Mouse (Mus musculus) limb, embryonic 14.5 days (tissue): ENCODE measurements around the gene Pde8a. TPM values are rescaled to one million over a fixed set of nuclear protein-coding genes. Genes with fewer than 3 reads are reported as not detected.

Experiments used
- ATAC-seq: fragments of 200-750 bp; cut with Nextera tagmentation; 2 replicates; pipeline ENCODE4 v1.8.0; 2017; ENCODE audit warnings: low read depth, moderate number of reproducible peaks, moderate TSS enrichment; ENCODE audit not compliant: low FRiP score
- DNase-seq: peaks from one replicate; pipeline ENCODE4 v3.0.0-alpha.2; 2015; ENCODE audit warnings: low spot score
- H3K27ac ChIP-seq: fragments of 300-500 bp; sonication (generic); replicated peaks from 2 replicates; pipeline ENCODE4 v1.5.1; 2014; ENCODE audit warnings: low read depth, mild to moderate bottlenecking, low read length, moderate library complexity, mixed read lengths
- H3K27me3 ChIP-seq: fragments of 300-500 bp; sonication (generic); 2 replicates; pipeline ENCODE4 v1.6.1; 2014; ENCODE audit warnings: low read length, mixed read lengths; ENCODE audit not compliant: control insufficient read depth, insufficient read depth
- H3K36me3 ChIP-seq: fragments of 300-500 bp; sonication (generic); 2 replicates; pipeline ENCODE4 v1.6.1; 2014; ENCODE audit warnings: mild to moderate bottlenecking, low read length, moderate library complexity, mixed read lengths; ENCODE audit not compliant: control insufficient read depth, insufficient read depth
- H3K4me1 ChIP-seq: fragments of 300-500 bp; sonication (generic); 2 replicates; pipeline ENCODE4 v1.6.1; 2014; ENCODE audit warnings: antibody characterized with exemption, low read length, mixed read lengths; ENCODE audit not compliant: control insufficient read depth, insufficient read depth
- H3K4me2 ChIP-seq: fragments of 300-500 bp; sonication (generic); replicated peaks from 2 replicates; pipeline ENCODE4 v1.6.1; 2014; ENCODE audit warnings: low read depth, mild to moderate bottlenecking, low read length, moderate library complexity; ENCODE audit not compliant: severe bottlenecking
- H3K4me3 ChIP-seq: fragments of 300-500 bp; sonication (generic); replicated peaks from 2 replicates; pipeline ENCODE4 v1.5.1; 2014; ENCODE audit warnings: low read length
- H3K9ac ChIP-seq: fragments of 300-500 bp; sonication (generic); 2 replicates; pipeline ENCODE4 v1.6.1; 2014; ENCODE audit warnings: mild to moderate bottlenecking, low read depth, low read length, moderate library complexity; ENCODE audit not compliant: severe bottlenecking
- H3K9me3 ChIP-seq: fragments of 300-500 bp; sonication (generic); 2 replicates; pipeline ENCODE4 v1.6.1; 2016; ENCODE audit warnings: low read length; ENCODE audit not compliant: control insufficient read depth
- POLR2A ChIP-seq: fragments of 200-500 bp; IDR thresholded peaks from 2 replicates; pipeline ENCODE4 v1.8.0; 2012; ENCODE audit warnings: inconsistent platforms, mild to moderate bottlenecking, moderate library complexity, borderline replicate concordance; ENCODE audit not compliant: insufficient read depth, insufficient read length; ENCODE audit errors: extremely low read depth
- WGBS: fragments of 180-500 bp; shearing (Covaris S2); extraction: QIAGEN DNeasy Blood & Tissue Kit; methylation state at CpG from one replicate; pipeline ENCODE4 v1.1.7; 2014; 5-methylcytosine and 5-hydroxymethylcytosine counted together
- polyA plus RNA-seq, 2 experiments: library from polyadenylated mRNA; depleted of rRNA in 1 of 2; stranded (reverse) in 1 of 2; unstranded in 1 of 2; fragments of >200 nt; fragmentation: Nextera tagmentation in 1 of 2; extraction: Ambion mirVana in 1 of 2; gene quantifications; 2 replicates each; pipeline versions ENCODE4 v1.2.1 to v1.2.3; 2012 to 2014

The Pde8a gene
- polyA plus RNA-seq, 2 experiments, result 5.5 to 8.1 TPM

- WGBS, result 74% methylated on average over 8 of the region's 8 CpGs
- ATAC-seq, result no peak
- H3K4me3 ChIP-seq, result no peak overlapping the region
Observed at GRCm38 (mm10) chr7:81307735-81308134, 94.3 kb downstream of the Pde8a start.

GRCm38 (mm10) chr7:81309247-81309646 is 95.9 kb downstream of the Pde8a start:
- 93% methylated on average over 6 of the region's 6 CpGs for WGBS
- Histone ChIP-seq H3K36me3 (no peaks in the 10 kb centered on the region), H3K4me1 (no peaks in the 10 kb centered on the region), H3K4me2 (no peak overlapping the region), H3K27me3 (no peaks in the 10 kb centered on the region), H3K27ac (no peak overlapping the region), H3K9ac (no peak overlapping the region), H3K9me3 (no peaks in the 10 kb centered on the region), H3K4me3 (no peak overlapping the region)
- TF ChIP-seq POLR2A, result no peak
- ATAC-seq (no peak), DNase-seq (no peak)

More at GRCm38 (mm10) chr7:81307735-81308134, 94.3 kb downstream of the Pde8a start:
- Histone ChIP-seq H3K4me2 (no peak overlapping the region), H3K9me3 (no peaks in the 10 kb centered on the region), H3K36me3 (no peaks in the 10 kb centered on the region), H3K27ac (no peak overlapping the region), H3K4me1 (no peaks in the 10 kb centered on the region), H3K27me3 (no peaks in the 10 kb centered on the region), H3K9ac (no peak overlapping the region)
- DNase-seq, result no peak
- TF ChIP-seq POLR2A, result no peak

DNA sequence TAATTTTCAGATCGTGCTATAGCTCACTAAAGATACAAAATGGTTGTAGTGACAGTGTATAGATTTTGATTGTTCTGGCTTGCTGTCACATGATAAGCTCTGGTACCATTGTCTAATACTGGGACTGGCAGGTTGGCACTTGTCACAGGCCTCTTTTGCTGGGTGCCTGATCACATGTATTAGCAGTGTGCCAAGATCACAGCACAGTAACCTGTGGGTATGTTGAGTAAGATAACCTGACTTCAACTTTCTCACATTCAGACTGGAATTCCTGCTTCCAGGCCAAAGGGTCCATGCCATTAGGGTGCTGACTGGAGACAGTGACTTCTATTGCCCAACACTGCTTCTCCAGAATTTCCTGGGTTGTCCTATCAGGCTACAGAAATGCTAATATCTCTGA is 97.7 kb downstream of the Pde8a start:
- Histone ChIP-seq H3K9ac (no peak overlapping the region), H3K4me2 (no peak overlapping the region), H3K4me1 (no peaks in the 10 kb centered on the region), H3K27me3 (no peaks in the 10 kb centered on the region), H3K27ac (no peak overlapping the region), H3K9me3 (no peaks in the 10 kb centered on the region), H3K36me3 (no peaks in the 10 kb centered on the region), H3K4me3 (no peak overlapping the region)
- no peak for DNase-seq
- TF ChIP-seq POLR2A, result no peak
- no peak for ATAC-seq
- 88% methylated on average over 1 of the region's 1 CpGs for WGBS

- Histone ChIP-seq H3K36me3 (no peaks in the 10 kb centered on the region), H3K4me1 (no peaks in the 10 kb centered on the region), H3K27me3 (no peaks in the 10 kb centered on the region), H3K9ac (no peak overlapping the region), H3K4me2 (no peak overlapping the region), H3K9me3 (no peaks in the 10 kb centered on the region), H3K4me3 (no peak overlapping the region), H3K27ac (no peak overlapping the region)
- no peak for DNase-seq
- no peak for TF ChIP-seq POLR2A
- ATAC-seq, result no peak
Observed at GRCm38 (mm10) chr7:81311581-81311980, 98.2 kb downstream of the Pde8a start.

GRCm38 (mm10) chr7:81315583-81315982 is 102.2 kb downstream of the Pde8a start:
- DNase-seq, result no peak
- no peak overlapping the region for H3K9ac ChIP-seq
- no peak overlapping the region for H3K4me3 ChIP-seq
- no peak overlapping the region for H3K4me2 ChIP-seq
- H3K27ac ChIP-seq, result no peak overlapping the region
- no peaks in the 10 kb centered on the region for H3K4me1 ChIP-seq
- WGBS, result 69% methylated on average over 8 of the region's 8 CpGs
- H3K9me3 ChIP-seq, result no peaks in the 10 kb centered on the region
- no peaks in the 10 kb centered on the region for H3K27me3 ChIP-seq
- no peak for ATAC-seq
- no peak for TF ChIP-seq POLR2A
- no peaks in the 10 kb centered on the region for H3K36me3 ChIP-seq

DNA sequence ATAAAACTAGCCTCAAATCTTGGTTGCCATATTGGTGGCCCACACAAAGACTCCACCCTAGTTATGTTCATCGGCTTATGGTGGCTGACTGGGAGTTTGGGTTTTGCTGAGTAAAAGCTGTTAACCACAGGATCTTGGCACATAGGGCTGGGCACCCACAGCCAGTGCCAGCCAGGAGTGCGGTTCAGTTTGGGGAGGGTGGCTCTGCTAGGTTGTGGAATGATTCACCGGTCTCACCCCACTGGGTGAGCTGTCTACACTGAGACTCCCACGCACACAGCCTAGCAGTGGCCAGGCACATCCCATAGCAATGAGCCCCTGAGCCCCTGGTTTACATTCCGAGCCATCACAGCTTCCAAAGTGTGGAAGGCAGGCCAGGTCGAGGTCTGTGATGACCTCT is 106.4 kb downstream of the Pde8a start:
- DNase-seq (no peak), ATAC-seq (no peak)
- Histone ChIP-seq H3K4me3 (no peak overlapping the region), H3K36me3 (no peaks in the 10 kb centered on the region), H3K27ac (no peak overlapping the region), H3K9me3 (no peaks in the 10 kb centered on the region), H3K9ac (no peak overlapping the region), H3K4me1 (no peaks in the 10 kb centered on the region), H3K27me3 (no peaks in the 10 kb centered on the region), H3K4me2 (no peak overlapping the region)
- 81% methylated on average over 6 of the region's 6 CpGs for WGBS
- no peak for TF ChIP-seq POLR2A
